Mouse (Mus musculus) ovary, postnatal 14 days (tissue): ENCODE measurements around the gene Mapre3.
A peak's percentile ranks its signal among the peaks of the same experiment; 100 is the strongest.
"Not testable (repeated sequence)": the region's sequence is repeated elsewhere in the genome, so short reads cannot be mapped to it uniquely, and the experiment has no call there.

Experiments
- DNase-seq: peaks from one replicate; pipeline ENCODE4 v3.0.0; 2022; ENCODE audit warnings: low spot score

Gene Mapre3

DNA sequence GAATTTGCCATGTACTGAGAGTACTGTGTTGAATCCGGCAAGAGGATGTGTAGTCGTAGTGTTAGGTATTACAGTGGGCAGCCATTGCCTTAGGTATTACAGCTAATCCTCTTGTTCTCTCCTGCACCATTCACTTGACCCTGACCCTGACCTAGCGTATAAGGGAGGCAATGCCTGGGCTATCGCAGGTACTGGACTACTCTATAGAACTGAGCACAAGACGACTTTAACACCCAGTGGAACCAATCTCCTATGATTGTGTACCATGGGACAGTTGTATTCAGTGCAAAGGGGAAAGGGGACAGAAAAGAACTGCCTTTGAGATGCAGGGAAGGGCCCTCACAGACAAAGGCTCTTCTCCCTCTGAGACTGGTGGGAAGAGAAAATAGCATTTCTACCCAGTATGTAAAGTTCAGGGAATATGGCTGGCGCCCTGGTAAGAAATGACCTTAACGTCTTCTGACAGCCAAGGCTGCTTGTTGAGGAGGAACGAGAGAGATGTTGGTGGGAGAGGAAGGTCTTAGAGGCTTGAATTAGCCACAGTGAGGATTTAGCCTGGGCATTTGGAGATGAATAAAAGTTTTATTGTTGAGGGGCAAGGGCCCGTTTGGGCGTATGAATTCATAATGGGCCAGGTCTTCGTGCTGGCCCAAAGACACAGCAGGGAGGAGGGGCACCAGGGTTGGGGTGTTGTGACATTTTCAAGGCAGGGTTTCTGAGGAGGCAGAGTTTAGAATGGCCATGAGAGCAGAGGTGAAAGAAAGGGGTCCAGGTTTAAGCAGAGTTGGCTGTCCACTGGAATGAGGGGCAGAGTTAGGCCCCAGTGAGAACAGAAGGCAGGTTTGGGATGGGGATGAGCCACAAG, 9.9 kb downstream of the Mapre3 start:
- no peak for DNase-seq

DNA sequence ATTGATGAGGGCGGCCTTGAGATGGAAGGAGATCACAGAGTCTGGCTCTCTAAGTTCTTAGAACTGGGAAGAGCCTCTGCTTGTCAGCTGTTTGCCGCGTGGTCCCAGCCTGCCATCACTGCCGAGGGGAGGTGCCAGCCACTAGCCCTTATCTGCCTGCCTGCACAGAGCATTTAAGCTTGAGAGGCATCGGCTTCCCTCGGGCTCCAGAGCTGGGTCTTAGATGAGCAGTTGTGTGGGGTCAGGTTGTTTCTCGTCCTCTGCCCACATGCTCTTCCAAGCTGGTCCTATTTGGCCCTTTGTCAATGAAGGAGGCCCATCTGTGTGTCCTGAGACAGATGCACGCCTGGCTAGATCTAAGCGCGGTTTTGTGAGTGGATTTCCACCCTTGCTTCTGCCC, 10.7 kb downstream of the Mapre3 start:
- DNase-seq = no peak

DNA sequence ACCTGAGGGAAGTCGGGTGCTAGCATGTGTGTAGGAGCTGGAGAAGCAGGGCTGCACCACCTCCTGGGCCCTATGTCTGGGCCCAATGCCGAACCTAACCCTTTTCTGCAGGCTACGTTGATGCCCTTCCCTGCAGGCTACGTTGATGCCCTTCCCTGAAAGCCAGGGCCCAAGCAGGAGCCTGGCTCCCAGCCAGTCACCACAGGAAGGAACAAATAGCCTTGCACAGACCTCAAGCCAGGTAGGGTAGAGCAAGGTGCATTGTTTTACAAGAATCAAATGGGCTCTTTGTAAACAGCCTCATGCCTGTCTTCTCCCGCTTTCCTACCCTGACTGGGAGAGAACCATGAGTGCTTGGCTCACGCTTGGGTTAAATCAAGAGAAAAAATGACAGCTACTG, 11.4 kb downstream of the Mapre3 start:
- DNase-seq = no peak

DNA sequence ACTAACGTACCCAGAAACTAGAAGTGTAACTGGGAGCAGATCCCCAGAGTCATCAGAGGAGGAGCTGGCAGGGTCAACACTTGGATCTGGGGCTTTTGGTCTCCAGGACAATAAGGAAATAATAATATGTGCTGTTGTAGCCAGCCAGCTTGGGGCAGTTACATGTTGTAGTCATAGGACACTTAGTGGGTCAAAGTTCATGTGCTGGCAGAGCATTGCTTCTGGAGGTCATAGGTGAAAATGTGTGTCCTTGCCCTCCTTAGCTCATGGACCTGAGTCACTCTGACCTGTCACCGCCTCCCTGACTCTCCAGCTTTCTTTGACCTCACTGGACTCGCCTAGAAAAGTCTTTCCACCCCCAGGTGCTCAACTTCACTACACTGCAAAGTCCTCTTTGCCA, 19.0 kb downstream of the Mapre3 start:
- no peak for DNase-seq

DNA sequence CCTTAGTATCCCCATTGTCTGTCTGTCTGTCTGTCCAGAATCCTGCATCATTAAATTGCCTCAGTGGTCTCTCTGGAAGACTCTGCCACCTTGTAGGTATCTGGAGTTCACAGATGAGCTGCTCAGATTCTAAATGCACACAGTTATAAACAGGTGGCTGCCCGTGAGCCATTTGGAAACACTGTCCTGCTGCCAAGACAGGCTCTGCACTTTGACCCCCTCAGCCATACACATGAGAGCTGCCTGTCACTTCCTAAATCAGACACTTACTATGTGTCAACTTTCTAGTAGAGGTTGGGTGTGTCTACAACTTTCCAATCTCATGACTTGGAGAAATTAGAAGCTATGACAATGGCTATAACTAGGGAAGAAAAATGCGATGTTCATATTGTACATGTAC, 25.3 kb downstream of the Mapre3 start:
- no peak for DNase-seq

DNA sequence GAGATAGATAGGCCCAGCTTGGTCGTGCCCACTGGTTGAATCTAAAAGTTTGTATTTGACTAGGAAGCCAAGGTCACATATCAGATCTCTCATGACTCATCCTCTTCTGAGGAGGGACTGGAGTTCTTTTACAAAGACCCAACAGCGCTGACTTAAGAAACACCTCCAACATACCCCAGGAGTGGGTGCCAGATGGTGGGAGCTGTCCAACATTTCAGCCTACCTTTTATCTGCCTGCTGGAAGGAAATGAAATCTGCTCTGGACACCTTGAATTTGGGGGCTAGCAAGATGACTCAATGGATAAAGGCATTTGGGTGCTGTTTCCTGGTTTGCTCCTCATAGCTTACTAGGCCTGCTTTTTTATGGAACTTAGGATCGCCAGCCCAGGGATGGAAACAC, 27.5 kb downstream of the Mapre3 start:
- no peak for DNase-seq

DNA sequence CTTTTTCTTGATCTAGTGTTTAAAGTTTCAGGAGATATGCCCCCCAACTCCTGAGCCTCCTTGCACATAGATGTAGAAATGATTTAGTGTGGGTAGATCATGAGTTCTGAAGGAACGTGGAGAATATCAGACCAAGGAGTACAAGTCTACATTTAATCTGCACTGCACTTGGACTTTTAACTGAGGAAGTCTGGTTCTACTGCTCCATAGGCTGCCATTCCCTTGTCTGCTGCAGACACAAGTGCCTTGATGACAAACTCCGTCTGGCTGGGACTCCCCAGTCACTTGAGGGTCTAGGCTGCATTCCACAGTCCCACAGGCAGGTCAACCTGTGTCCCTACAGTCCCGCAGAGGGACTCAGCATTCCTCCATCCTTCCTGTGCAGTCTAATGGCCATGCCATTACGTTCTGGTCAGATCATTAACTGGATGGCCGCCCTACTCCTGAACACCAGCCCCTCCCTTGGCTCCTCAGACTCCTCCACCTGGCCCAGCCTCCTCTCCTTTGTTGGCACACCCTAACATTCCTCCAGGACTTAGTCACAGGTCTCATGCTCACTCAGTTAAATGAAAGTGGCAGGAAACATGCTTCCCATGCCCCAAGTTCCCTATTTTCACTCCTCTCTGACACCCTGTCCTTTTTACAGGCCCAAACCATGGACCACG, 35.6 kb downstream of the Mapre3 start:
- DNase-seq = no peak

DNA sequence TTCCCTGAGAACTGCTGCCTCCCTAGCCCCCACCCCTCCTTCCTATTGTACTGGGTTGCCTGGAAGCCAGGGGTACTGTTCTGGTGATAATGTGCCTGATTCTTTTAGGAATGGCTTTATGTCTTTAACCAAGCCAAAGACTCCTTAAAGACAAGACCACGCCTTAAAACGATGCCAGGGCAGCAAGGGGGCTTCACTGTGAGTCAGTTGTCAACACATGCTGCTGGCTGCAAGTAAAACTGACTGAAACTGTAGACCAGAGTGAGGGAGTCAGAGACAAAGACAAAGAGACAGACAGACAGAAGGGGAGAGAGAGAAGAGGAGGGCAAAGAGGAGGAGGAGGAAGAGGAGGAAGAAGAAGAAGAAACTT, 36.1 kb downstream of the Mapre3 start:
- DNase-seq = no peak

DNA sequence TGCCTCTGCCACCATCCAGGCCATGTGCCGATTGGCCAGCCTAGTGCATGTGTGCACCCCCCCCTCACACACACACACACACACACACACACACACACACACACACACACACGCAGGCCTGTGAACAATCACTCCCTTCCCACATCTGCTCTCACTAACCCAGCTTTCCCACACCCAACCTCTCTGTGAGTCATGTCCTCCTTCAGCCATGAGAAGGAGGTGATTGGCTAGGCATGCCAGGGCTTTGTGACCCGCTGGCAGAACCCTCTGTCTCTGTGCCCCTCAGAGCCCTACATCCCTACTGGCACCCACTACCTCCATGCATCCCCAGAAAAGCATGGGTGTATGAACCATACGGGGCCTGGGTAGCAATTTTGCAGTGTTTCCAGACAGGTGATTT, 39.1 kb downstream of the Mapre3 start:
- DNase-seq = no peak

DNA sequence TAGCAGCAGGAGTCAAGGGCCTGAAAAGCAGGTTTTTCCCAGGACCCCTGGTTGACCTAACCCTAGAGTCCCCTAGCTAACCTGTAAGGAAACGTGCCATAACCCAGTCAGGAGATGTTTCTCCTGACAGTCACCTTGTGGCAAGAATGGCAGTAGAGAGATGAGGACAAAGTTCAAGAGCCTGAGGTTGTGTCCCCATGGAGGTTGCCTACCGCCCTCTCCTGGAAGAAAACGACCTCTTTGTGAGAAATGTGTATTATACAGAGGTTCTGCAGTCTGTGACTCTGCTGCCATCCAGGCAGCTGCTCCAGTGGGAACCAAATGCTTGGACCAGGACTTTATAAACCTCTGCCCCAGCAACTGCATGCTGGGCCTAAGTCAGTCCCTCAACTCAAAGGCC, 41.2 kb downstream of the Mapre3 start:
- no peak for DNase-seq

DNA sequence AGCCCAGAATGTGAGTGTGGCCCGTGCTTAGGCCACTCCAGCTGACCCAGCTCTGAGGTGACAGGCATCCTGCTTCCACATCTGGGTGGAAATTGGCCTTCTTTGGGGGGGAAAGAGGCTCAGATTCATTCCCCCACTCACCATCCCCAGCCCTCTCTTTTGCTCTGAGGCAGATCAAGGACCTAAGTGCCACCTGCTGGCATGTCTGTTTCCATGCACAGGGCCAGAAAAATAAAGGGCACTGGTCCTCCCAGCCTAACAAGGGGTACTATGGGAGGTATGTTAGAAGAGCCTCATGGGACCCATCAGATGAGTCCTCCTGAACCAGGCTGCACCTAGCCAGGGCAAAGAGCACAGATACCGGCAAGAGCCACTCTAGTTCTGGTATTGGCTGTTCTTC, 41.7 kb downstream of the Mapre3 start:
- DNase-seq = no peak

DNA sequence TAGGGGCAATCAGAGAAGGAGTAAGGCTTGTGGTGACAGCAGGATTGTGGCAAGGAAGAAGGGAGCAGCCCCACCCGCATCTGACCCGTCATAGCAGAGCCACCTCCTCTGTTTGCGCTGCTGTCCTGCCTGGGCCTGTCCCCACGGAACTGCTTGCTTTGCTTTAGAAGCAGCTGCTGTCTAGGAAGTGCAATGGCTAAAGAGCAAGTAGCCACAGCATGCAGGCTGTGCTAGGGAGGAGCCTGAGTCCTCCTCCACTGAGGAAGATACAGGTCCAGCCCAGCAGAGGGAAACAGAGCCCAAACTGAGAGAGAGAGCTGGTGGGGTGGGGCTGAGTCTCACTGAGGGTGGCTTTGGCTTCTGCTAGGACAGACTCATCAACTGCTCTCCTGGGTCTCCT, 49.4 kb downstream of the Mapre3 start:
- DNase-seq = no peak

DNA sequence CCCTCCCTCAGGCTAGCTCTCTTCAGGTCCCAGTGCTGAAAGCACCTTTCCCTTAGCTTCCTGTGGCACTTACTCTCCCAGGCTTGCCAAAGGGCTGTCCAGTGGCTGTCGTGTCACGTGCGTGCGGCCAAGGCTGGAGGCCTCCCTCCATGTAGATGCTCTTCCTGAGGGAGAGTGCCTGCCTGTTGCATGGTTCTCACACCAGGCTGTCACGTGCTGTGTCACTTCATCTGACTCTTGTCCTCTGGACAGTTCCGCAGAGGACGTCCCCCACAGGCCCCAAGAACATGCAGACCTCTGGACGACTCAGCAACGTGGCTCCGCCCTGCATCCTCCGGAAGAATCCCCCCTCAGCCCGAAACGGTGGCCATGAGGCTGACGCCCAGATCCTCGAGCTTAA, 49.9 kb downstream of the Mapre3 start:
- DNase-seq = no peak

DNA sequence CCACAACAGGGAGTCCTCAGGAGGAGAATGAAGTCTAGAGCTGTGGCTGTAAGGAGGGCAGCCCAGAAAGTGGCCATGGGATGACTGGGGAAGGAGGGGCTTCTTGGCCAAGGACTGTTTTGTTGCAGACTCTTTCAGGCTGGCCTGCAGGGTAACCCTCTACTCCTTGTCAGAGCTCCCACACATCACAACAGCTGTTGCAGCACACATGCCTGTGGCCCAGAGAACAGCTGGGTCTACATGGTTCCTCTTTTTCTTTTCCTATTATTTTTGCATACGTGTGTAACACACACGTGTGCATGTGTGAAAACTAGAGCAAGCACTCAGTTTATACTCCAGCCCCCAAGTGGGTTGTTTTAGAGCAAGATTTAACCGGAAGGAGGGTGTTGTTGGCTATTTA, 52.4 kb downstream of the Mapre3 start:
- DNase-seq = no peak

DNA sequence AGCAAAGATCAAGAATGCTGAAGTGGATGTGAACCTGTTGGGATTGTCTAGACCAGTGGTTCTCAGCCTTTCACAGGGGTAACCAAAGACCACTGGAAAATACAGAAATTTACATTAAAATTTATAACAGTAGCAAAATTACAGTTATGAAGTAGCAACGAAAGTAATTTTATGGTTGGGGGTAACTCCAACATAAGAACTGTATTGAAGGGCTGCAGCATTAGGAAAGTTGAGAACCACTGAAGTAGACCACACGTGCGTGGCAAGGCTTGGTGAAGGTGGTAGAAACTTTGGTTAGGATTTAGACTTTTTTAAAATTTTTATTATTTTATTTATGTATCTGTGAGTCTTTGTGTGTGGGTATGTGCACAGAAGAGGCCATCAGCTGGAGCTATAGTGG, 53.3 kb downstream of the Mapre3 start, which contains the start of gene Tmem214:
Tmem214 (plus strand) TSS at position 301 of the 400 bp plus-strand sequence.
- no peak for DNase-seq

DNA sequence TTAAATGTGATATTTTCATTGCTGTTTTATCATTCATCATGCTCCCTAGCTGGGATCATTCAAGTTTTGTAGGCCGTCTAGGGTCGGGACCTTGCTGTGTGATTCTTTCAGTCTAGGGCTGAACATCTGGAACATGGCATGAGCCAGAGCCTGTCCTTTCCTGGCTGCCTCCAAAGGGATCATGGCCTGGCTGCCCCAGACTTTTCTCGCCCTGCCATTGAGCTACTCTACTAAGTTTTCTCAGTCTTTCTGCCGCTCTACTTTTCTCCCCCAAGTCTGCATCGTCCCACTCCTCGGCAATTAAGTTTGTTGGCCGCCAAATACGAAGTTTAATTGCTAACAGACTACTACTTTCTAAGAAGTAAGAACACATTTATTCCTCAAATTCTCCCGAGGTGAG, 54.5 kb downstream of the Mapre3 start:
- no peak for DNase-seq

DNA sequence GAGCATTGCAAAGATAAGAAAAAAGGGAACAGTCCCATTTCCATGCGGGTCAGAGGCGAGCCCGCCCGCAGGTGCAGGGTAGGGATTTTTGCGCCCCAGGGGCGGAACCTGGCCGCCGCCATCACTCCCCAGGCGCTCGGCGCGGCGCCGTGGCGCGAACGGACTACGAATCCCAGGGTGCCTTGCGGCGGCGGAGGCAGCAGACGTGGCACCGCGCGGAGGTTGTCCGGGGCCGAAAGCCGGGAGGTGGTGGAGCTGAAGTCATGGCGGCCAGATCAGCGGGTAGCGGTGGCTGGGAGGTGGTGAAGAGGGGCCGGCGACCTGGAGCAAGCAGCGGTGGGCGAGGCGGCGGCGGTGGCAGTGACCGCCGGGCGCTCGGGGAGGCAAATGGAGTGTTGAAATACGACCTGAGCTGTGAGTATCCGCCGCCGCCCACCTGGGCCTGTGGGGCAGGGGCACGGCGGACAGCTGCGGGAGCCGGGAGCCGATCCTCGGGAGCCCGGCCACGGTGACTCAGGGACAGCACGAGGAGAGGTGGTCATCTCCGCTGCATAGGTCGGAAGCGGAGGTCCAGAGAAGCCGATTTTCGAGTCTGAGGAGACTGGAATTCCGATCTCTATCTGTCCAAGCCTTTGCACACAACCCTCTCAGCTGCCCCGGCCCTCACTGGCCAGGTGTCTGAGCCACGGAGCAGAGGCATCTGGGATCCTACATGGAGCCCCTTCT, 55.1 kb downstream of the Mapre3 start:
- DNase-seq = peak; percentile 90

DNA sequence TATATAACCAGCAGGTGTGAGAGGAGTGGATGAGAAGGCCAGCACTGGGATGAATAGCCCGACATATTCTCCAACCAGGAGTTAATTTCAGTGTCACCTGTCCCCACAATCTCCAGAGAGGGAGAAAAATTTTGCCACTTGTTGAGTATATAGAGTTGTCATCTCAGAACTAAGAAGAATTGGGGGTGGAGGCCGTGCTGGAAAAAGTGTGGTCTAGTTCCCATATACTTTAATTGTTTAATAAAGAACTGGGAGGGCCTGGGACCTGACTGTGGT, 55.6 kb downstream of the Mapre3 start:
- DNase-seq = no peak

DNA sequence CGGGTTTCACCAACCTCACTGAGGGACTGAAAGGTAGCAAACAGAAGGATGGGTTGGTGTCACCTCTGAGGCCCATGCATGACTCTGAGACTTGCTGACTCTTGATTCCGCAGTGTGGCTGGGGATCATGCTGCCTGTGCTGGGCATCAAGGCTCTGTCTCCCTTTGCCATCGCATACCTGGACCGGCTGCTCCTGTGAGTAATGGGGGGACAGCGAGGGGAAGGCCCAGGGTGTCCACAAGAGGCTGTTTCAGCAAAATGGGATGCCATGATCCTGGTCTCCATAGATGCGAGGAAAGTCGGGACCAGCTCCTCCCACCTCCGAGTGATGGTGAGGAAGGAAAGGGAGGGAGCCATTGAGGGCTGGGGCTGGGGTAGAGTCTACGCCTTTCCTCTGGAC, 58.1 kb downstream of the Mapre3 start:
- DNase-seq = no peak

DNA sequence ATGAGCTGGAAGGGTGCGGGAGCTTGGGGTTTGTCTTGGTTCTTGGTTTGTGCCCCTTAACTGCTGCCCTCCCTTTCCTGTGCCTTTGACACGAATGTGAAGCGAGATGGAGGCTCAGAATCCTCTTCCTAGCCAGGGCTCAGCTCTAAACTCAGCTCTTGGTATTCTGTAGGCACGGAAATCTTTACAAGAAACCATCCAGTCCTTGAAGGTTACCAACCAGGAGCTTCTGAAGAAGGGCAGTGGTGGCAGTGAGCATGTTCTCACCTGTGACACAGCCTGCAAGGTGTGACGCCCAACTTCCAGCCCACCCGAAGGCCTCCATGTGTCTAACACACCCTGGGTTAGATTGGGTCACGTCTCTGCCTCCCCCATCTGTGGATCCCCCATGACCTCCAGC, 59.9 kb downstream of the Mapre3 start:
- no peak for DNase-seq

DNA sequence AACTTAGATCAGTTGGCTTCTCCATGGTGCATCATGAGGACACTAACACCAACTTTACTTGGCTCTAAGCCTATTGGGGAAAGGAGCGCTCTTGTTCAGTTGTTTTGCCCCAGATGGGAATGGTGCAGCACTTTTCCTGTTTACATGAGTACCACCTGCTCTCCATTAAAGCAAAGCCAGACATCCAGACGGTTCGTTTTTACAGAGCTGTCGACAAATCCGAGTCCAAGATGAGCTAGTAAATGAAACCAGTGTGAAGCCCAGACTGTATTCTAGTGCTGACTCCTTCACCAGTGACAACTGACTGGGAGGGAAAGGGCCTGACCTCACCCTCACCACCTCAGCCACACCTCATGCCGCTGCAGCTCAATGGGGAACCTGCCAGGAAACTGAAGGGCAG, 64.2 kb downstream of the Mapre3 start:
- no peak for DNase-seq

DNA sequence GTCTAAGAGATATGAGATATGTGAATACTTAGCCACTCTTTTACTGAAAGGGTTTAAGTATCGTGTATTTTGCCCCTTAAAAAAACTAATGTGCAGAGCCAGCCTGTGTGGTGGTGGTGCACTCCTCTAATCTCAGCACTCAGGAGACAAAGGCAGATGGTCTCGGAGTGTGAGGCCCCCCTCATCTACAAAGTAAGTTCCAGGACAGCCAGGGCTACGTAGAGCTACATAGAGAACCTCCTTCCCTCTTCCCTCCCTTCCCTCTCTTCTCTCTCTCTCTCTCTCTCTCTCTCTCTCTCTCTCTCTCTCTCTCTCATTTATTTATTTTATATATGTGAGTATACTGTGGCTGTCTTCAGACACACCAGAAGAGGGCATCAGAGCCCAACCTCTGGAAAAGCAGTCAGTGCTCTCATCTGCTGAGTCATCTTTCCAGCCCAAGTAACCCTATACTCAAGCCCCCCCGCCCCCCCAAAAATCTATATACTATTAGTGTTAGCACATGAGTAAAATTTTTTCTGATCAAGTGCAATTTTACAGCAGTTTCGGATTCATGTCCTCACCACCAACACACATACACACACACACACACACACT, 65.0 kb downstream of the Mapre3 start:
- no peak for DNase-seq

DNA sequence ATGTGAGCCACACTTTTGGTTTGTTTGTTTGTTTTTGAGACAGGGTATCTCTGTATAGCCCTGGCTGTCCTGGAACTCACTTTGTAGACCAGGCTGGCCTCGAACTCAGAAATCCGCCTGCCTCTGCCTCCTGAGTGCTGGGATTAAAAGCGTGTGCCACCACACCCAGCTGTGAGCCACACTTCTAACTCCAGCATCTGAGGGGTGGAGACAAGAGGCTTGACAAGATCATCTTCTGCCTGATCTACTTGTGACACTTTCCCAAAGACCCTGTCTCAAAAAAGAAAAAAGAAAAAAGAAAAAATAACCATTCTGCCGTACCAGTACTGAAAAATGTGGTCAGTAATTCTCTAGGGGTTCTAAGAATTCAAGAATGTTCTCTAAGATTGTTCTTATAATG, 67.4 kb downstream of the Mapre3 start:
- not testable (repeated sequence) for DNase-seq
